Mouse (Mus musculus) lung, embryonic 15.5 days (tissue): ENCODE data around the gene Os9. TPM values are rescaled to one million over a fixed set of nuclear protein-coding genes. Genes with fewer than 3 reads are reported as not detected.
A peak's percentile ranks its signal among the peaks of the same experiment; 100 is the strongest.

Experiments used
- ATAC-seq: fragments of 200-750 bp; cut with Nextera tagmentation; 2 replicates; pipeline ENCODE4 v1.8.0; 2017; ENCODE audit warnings: moderate number of reproducible peaks, borderline replicate concordance; ENCODE audit not compliant: low FRiP score, low TSS enrichment; ENCODE audit errors: extremely low read depth
- H3K27ac ChIP-seq: fragments of 300-500 bp; sonication (generic); 2 replicates; pipeline ENCODE4 v1.5.1; 2015; ENCODE audit warnings: moderate library complexity, mild to moderate bottlenecking, inconsistent platforms
- H3K27me3 ChIP-seq: fragments of 300-500 bp; sonication (generic); 2 replicates; pipeline ENCODE4 v1.6.1; 2015; ENCODE audit warnings: inconsistent platforms
- H3K36me3 ChIP-seq: fragments of 300-500 bp; sonication (generic); 2 replicates; pipeline ENCODE4 v1.6.1; 2015; ENCODE audit warnings: inconsistent platforms
- H3K4me1 ChIP-seq: fragments of 300-500 bp; sonication (generic); 2 replicates; pipeline ENCODE4 v1.6.1; 2015; ENCODE audit warnings: inconsistent platforms
- H3K4me2 ChIP-seq: fragments of 300-500 bp; sonication (generic); 2 replicates; pipeline ENCODE4 v1.6.1; 2015; ENCODE audit warnings: inconsistent platforms, mild to moderate bottlenecking, moderate library complexity
- H3K4me3 ChIP-seq: fragments of 300-500 bp; sonication (generic); 2 replicates; pipeline ENCODE4 v1.5.1; 2015; ENCODE audit warnings: mild to moderate bottlenecking, inconsistent platforms
- H3K9ac ChIP-seq: fragments of 300-500 bp; sonication (generic); 2 replicates; pipeline ENCODE4 v1.6.1; 2015; ENCODE audit warnings: inconsistent platforms
- H3K9me3 ChIP-seq: fragments of 300-500 bp; sonication (generic); 2 replicates; pipeline ENCODE4 v1.6.1; 2016; ENCODE audit warnings: inconsistent platforms
- WGBS: fragments of 180-500 bp; shearing (Covaris S2); methylation state at CpG from one replicate; pipeline ENCODE4 v1.1.7; 2015; 5-methylcytosine and 5-hydroxymethylcytosine counted together
- polyA plus RNA-seq: library from polyadenylated mRNA; unstranded; fragments of >200 nt; fragmentation: Nextera tagmentation; extraction: Ambion mirVana; gene quantifications from 2 replicates; pipeline ENCODE4 v1.2.1, GENCODE M21; 2015

Gene Os9
- polyA plus RNA-seq, 1 experiment from 2014 or later, result 101 TPM

DNA sequence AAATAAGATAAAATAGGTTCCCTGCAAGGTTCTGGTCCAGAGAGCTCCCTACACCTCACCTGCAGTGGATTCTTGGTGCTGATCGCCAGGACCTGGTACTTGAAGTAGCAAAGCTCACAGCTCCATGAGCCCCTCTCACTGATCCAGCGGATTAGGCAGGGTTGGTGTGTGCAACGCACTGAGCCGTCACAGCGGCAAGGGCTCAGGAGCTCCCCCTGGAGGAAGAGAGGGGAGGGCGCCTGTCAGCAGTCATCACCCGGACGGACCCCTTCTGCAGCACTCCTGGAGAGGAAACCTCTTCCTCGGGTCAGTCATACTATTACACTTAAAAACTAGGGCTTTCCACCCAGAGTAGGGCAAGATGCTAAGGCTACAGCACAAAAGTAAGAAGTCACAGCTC is 62.8 kb downstream of the Os9 start:
- Histone ChIP-seq H3K27ac (no peak overlapping the region), H3K36me3 (peaks cover 16% of the 10 kb centered on the region), H3K27me3 (peaks cover 31% of the 10 kb centered on the region), H3K4me3 (peak overlapping the region; percentile 72), H3K9ac (no peak overlapping the region), H3K4me2 (peak overlapping the region; percentile 98), H3K4me1 (peaks cover 23% of the 10 kb centered on the region; the same call in 1 of the 2 replicates), H3K9me3 (no peaks in the 10 kb centered on the region)
- no peak for ATAC-seq
- 1% methylated on average over 9 of the region's 9 CpGs for WGBS

- 83% methylated on average over 20 of the region's 20 CpGs for WGBS
- no peak overlapping the region for H3K27ac ChIP-seq
- H3K4me3 ChIP-seq, result no peak overlapping the region
- no peak for ATAC-seq
- H3K9ac ChIP-seq, result no peak overlapping the region
- H3K36me3 ChIP-seq, result peaks cover 16% of the 10 kb centered on the region
- no peaks in the 10 kb centered on the region for H3K9me3 ChIP-seq
- H3K4me1 ChIP-seq, result peaks cover 20% of the 10 kb centered on the region; the same call in 1 of the 2 replicates
- H3K4me2 ChIP-seq, result no peak overlapping the region
- H3K27me3 ChIP-seq, result peaks cover 35% of the 10 kb centered on the region
Measured at GRCm38 (mm10) chr10:127056490-127056889, 64.4 kb downstream of the Os9 start.

DNA sequence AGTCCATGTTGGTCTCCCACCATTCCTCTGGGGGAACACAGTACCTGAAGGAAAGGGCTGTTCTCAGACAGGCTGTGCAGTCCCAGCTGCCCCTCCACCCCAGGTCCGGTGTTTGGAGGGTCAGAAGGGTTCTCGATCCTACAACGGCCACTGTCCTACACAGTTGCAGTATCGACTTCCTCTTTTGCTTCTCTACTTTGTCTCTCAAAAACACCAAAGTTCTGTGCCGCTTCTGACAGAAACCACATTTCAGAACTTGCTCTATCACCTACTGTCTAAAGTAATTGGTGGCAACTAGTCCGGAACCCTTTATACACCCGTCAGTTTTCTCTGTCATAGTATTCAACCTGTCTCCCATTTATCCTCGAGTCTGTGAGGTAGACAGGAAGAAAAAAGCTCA is 65.5 kb downstream of the Os9 start:
- WGBS, result 85% methylated on average over 8 of the region's 8 CpGs
- no peak overlapping the region for H3K27ac ChIP-seq

GRCm38 (mm10) chr10:127054646-127055045 is 66.3 kb downstream of the Os9 start:
- 63% methylated on average over 4 of the region's 4 CpGs for WGBS
- H3K27me3 ChIP-seq, result peaks cover 35% of the 10 kb centered on the region
- no peak for ATAC-seq

More for the DNA sequence above, 65.5 kb downstream of the Os9 start:
- Histone ChIP-seq H3K4me2 (no peak overlapping the region), H3K27me3 (peaks cover 35% of the 10 kb centered on the region), H3K36me3 (peaks cover 16% of the 10 kb centered on the region), H3K4me1 (peaks cover 16% of the 10 kb centered on the region; the same call in 1 of the 2 replicates), H3K4me3 (no peak overlapping the region), H3K9me3 (no peaks in the 10 kb centered on the region), H3K9ac (no peak overlapping the region)
- no peak for ATAC-seq

GRCm38 (mm10) chr10:127050119-127050474 is 70.8 kb downstream of the Os9 start:
- Histone ChIP-seq H3K9me3 (no peaks in the 10 kb centered on the region), H3K4me2 (no peak overlapping the region), H3K9ac (no peak overlapping the region), H3K4me1 (peaks cover 17% of the 10 kb centered on the region), H3K4me3 (no peak overlapping the region), H3K36me3 (peaks cover 2% of the 10 kb centered on the region; the same call in 1 of the 2 replicates), H3K27me3 (peaks cover 54% of the 10 kb centered on the region), H3K27ac (no peak overlapping the region)
- 0 out of 2 replicates have a peak, but pooled peaks have one; percentile 4 for ATAC-seq
- 15% methylated on average over 10 of the region's 10 CpGs for WGBS

More at GRCm38 (mm10) chr10:127054646-127055045, 66.3 kb downstream of the Os9 start:
- peaks cover 16% of the 10 kb centered on the region for H3K36me3 ChIP-seq
- no peak overlapping the region for H3K4me3 ChIP-seq
- H3K27ac ChIP-seq, result no peak overlapping the region
- no peak overlapping the region for H3K4me2 ChIP-seq
- peaks cover 17% of the 10 kb centered on the region for H3K4me1 ChIP-seq
- no peak overlapping the region for H3K9ac ChIP-seq
- no peaks in the 10 kb centered on the region for H3K9me3 ChIP-seq

GRCm38 (mm10) chr10:127049395-127050118 is 71.4 kb downstream of the Os9 start:
- Histone ChIP-seq H3K27ac (no peak overlapping the region), H3K27me3 (peaks cover 54% of the 10 kb centered on the region), H3K4me1 (peaks cover 17% of the 10 kb centered on the region), H3K36me3 (peaks cover 7% of the 10 kb centered on the region; the same call in 1 of the 2 replicates), H3K9me3 (no peaks in the 10 kb centered on the region), H3K4me2 (peak overlapping the region; percentile 44), H3K9ac (no peak overlapping the region), H3K4me3 (peak overlapping the region; percentile 20)
- 2% methylated on average over 29 of the region's 29 CpGs for WGBS
- 0 out of 2 replicates have a peak, but pooled peaks have one; percentile 37 for ATAC-seq

GRCm38 (mm10) chr10:127048608-127049394 is 72.1 kb downstream of the Os9 start:
- Histone ChIP-seq H3K9me3 (no peaks in the 10 kb centered on the region), H3K9ac (no peak overlapping the region), H3K27me3 (peaks cover 54% of the 10 kb centered on the region), H3K4me2 (peak overlapping the region; percentile 44), H3K27ac (no peak overlapping the region), H3K36me3 (peaks cover 7% of the 10 kb centered on the region; the same call in 1 of the 2 replicates), H3K4me1 (peaks cover 17% of the 10 kb centered on the region), H3K4me3 (peak overlapping the region; percentile 20; the same call in 1 of the 2 replicates)
- no peak for ATAC-seq
- WGBS, result 4% methylated on average over 35 of the region's 35 CpGs

DNA sequence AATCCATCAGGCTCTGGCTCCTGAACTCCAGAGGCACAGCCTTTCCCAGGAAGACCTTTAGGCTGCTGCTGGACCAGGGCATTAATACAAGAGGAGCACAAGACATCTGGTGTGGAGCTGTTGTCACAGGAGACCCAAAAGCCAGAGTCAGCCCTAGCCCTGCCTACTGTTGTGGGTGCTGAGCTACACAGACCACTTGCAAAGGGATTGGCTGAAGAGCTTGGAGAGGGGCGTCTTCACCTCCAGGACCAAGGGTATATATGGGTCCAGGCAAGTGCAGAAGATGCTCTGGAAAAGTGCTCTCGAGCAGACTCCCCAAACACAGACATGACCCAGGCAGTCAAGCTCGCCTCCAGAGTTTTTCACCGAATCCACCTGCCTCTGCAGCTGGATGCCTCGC is 73.0 kb downstream of the Os9 start, which contains the start of gene Cyp27b1:
Cyp27b1 (plus strand) TSS at position 297 of the 400 bp plus-strand sequence.
- no peak for ATAC-seq
- Histone ChIP-seq H3K9ac (no peak within 1 kb of the TSS), H3K4me3 (peak within 1 kb of the TSS; percentile 20; the same call in 1 of the 2 replicates), H3K9me3 (no peaks in the 10 kb centered on the region), H3K4me2 (peak within 1 kb of the TSS; percentile 44), H3K27ac (no peak within 1 kb of the TSS), H3K36me3 (peaks cover 7% of the 10 kb centered on the region; the same call in 1 of the 2 replicates), H3K4me1 (peaks cover 19% of the 10 kb centered on the region), H3K27me3 (peaks cover 54% of the 10 kb centered on the region)
- 41% methylated on average over 5 of the region's 5 CpGs for WGBS

Other genes with a start within 250 kb of the Os9 start
- 16.2 and 18.7 TPM in 2 replicates for gene Atp23, start 219.8 kb downstream of the Os9 start, polyA plus RNA-seq
- gene Ctdsp2, start 142.4 kb downstream of the Os9 start, polyA plus RNA-seq, result 68.6 and 73.1 TPM in 2 replicates
- 0.25 and 0.39 TPM in 2 replicates for gene Avil, start 120.4 kb downstream of the Os9 start, polyA plus RNA-seq
- gene Tsfm, start 90.3 kb downstream of the Os9 start, polyA plus RNA-seq, result 73.2 and 79.2 TPM in 2 replicates
- gene Mettl1, start 79.7 kb downstream of the Os9 start, polyA plus RNA-seq, result 45.8 and 49.6 TPM in 2 replicates
- gene Eef1akmt3, start 79.6 kb downstream of the Os9 start, polyA plus RNA-seq, result 0.52 and 0.58 TPM in 2 replicates
- gene Cyp27b1, start 72.9 kb downstream of the Os9 start, polyA plus RNA-seq, result 0.16 and 0.25 TPM in 2 replicates
- gene March9, start 60.9 kb downstream of the Os9 start, polyA plus RNA-seq, result 0.61 and 0.86 TPM in 2 replicates
- 1,786 and 1,890 TPM in 2 replicates for gene Cdk4, start 57.6 kb downstream of the Os9 start, polyA plus RNA-seq
- gene Tspan31, start 50.9 kb downstream of the Os9 start, polyA plus RNA-seq, result 161 and 175 TPM in 2 replicates
- 0.05 and 0.07 TPM in 2 replicates for gene Agap2, start 45.8 kb downstream of the Os9 start, polyA plus RNA-seq
- 2.8 and 3.6 TPM in 2 replicates for gene B4galnt1, start 44.1 kb upstream of the Os9 start, polyA plus RNA-seq
- 0.86 and 0.93 TPM in 2 replicates for gene Slc26a10, start 59.5 kb upstream of the Os9 start, polyA plus RNA-seq
- 55.4 and 59.0 TPM in 2 replicates for gene Arhgef25, start 69.0 kb upstream of the Os9 start, polyA plus RNA-seq
- 73.9 and 82.6 TPM in 2 replicates for gene Dtx3, start 74.6 kb upstream of the Os9 start, polyA plus RNA-seq
- gene Pip4k2c, start 90.5 kb upstream of the Os9 start, polyA plus RNA-seq, result 24.4 and 27.2 TPM in 2 replicates
- 0.70 and 1.3 TPM in 2 replicates for gene Kif5a, start 142.2 kb upstream of the Os9 start, polyA plus RNA-seq
- gene Dctn2, start 145.2 kb upstream of the Os9 start, polyA plus RNA-seq, result 184 and 189 TPM in 2 replicates
- gene Mbd6, start 167.9 kb upstream of the Os9 start, polyA plus RNA-seq, result 13.3 and 18.8 TPM in 2 replicates
- 104 and 108 TPM in 2 replicates for gene Mars, start 190.7 kb upstream of the Os9 start, polyA plus RNA-seq
- gene Arhgap9, start 200.8 kb upstream of the Os9 start, polyA plus RNA-seq, result 3.5 and 6.9 TPM in 2 replicates
- gene Gli1, start 220.8 kb upstream of the Os9 start, polyA plus RNA-seq, result 10.4 and 11.5 TPM in 2 replicates
- not detected in 2 replicates for gene Inhbe, start 233.3 kb upstream of the Os9 start, polyA plus RNA-seq
- gene Inhbc, start 249.3 kb upstream of the Os9 start, polyA plus RNA-seq, result 0.07 TPM in 1 of 2 replicates, not detected in the other